Comparison of ENCODE assay signal across 9 mouse cellular contexts in genomic region chr1:135918644-135919407, GRCm38 (mm10). TPM values are rescaled to one million over a fixed set of nuclear protein-coding genes. Genes with fewer than 3 reads are reported as not detected.
DNase-seq lines count a peak whose midpoint lies in the region; ATAC-seq and TF ChIP-seq lines count a peak whose summit lies in the region.
"Had no signal": no experiment of that assay in that cellular context is flagged by ENCODE, and none has a peak within 500 bp of the region (broad histone marks: within the 10 kb centered on the region; RNA-seq: fewer than 3 reads in every experiment).

Pkp1 (minus strand) TSS chr1:135919207.

- H3K9ac ChIP-seq in heart, embryonic 15.5 days, result no peak within 1 kb of the TSS; the same call in 1 of the 2 replicates
- H3K9ac ChIP-seq in heart, adult 2 months (ENCODE audit: low read depth, low read length), result no peak within 1 kb of the TSS
- peak within 1 kb of the TSS; percentile 4; the same call in 1 of the 2 replicates for H3K9ac ChIP-seq in ES-E14 (ENCODE audit: insufficient read depth, low read depth, low read length, poor library complexity, severe bottlenecking)
- no peak within 1 kb of the TSS; the same call in 1 of the 2 replicates for H3K9ac ChIP-seq in hindbrain, embryonic 13.5 days
- H3K9ac ChIP-seq in midbrain, embryonic 14.5 days (replicated peaks; ENCODE audit: low read length), result 0 out of 2 replicates have a peak within 1 kb of the TSS, but pooled peaks have one; percentile 6

- no peak for TF ChIP-seq POLR2A in heart, adult 2 months (IDR thresholded peaks at IDR 0.05; ENCODE audit: insufficient read depth, low read depth, low read length)

- TF ChIP-seq EP300 in heart, adult 2 months (IDR thresholded peaks at IDR 0.05; ENCODE audit: insufficient read depth, low read depth, low read length), result no peak

- H3K27me3 ChIP-seq in heart, embryonic 15.5 days, result peaks cover 94% of the 10 kb centered on the region
- H3K27me3 ChIP-seq in heart, adult 2 months (ENCODE audit: control insufficient read depth, insufficient read depth, low read length), result peaks cover 8% of the 10 kb centered on the region
- H3K27me3 ChIP-seq in hindbrain, embryonic 13.5 days, result peaks cover 87% of the 10 kb centered on the region
- peaks cover 52% of the 10 kb centered on the region for H3K27me3 ChIP-seq in midbrain, embryonic 14.5 days (ENCODE audit: control insufficient read depth, insufficient read depth, low read length)

- H3K27ac ChIP-seq in heart, embryonic 15.5 days, result no peak within 1 kb of the TSS
- no peak within 1 kb of the TSS for H3K27ac ChIP-seq in heart, adult 2 months
- H3K27ac ChIP-seq in ES-E14 (ENCODE audit: insufficient read depth, low read depth, low read length, poor library complexity, severe bottlenecking), result no peak within 1 kb of the TSS
- no peak within 1 kb of the TSS for H3K27ac ChIP-seq in hindbrain, embryonic 13.5 days
- H3K27ac ChIP-seq in midbrain, embryonic 14.5 days (replicated peaks; ENCODE audit: low read depth, low read length), result no peak within 1 kb of the TSS

- H3K9me3 ChIP-seq in heart, embryonic 15.5 days (replicated peaks), result no peaks in the 10 kb centered on the region
- H3K9me3 ChIP-seq in ES-E14 (ENCODE audit: control insufficient read depth, insufficient read depth, low read depth, low read length), result no peaks in the 10 kb centered on the region
- no peaks in the 10 kb centered on the region for H3K9me3 ChIP-seq in hindbrain, embryonic 13.5 days
- no peaks in the 10 kb centered on the region for H3K9me3 ChIP-seq in midbrain, embryonic 14.5 days (ENCODE audit: control insufficient read depth, low read length)
- H3K9me3 ChIP-seq: G1E had no signal

- no peak for TF ChIP-seq CTCF in heart, adult 2 months (IDR thresholded peaks at IDR 0.05)

- in situ Hi-C loops in ES-E14 (cut with MboI; ENCODE audit: low sequenced_read_pairs in 2 of 2, unreplicated experiment in 2 of 2), result no loop called here

- H3K4me1 ChIP-seq in heart, embryonic 15.5 days (replicated peaks), result peaks cover 10% of the 10 kb centered on the region
- H3K4me1 ChIP-seq in heart, adult 2 months (ENCODE audit: control insufficient read depth, insufficient read depth, low read length), result no peaks in the 10 kb centered on the region
- H3K4me1 ChIP-seq in ES-E14 (ENCODE audit: control insufficient read depth in 2 of 2, insufficient read depth in 2 of 2, low read length in 2 of 2, poor library complexity in 1 of 2), result no peaks in the 10 kb centered on the region; a peak in 1 of 4 replicates
- H3K4me1 ChIP-seq in hindbrain, embryonic 13.5 days (replicated peaks), result peaks cover 11% of the 10 kb centered on the region
- 0 out of 2 replicates have a peak, but pooled peaks cover 7% of the 10 kb centered on the region for H3K4me1 ChIP-seq in midbrain, embryonic 14.5 days (ENCODE audit: control insufficient read depth, insufficient read depth, low read length)

- WGBS in heart, embryonic 15.5 days, result under 1% methylated on average over 67 of the region's 67 CpGs
- WGBS in heart, adult 2 months, result 1% methylated on average over 60 of the region's 67 CpGs
- WGBS in hindbrain, embryonic 13.5 days, result 1% methylated on average over 67 of the region's 67 CpGs
- WGBS in midbrain, embryonic 14.5 days, result under 1% methylated on average over 67 of the region's 67 CpGs

- no peaks in the 10 kb centered on the region for H3K79me2 ChIP-seq in heart, adult 2 months (replicated peaks; ENCODE audit: control insufficient read depth, insufficient read depth, low read length)

- H3K4me2 ChIP-seq in heart, embryonic 15.5 days, result peak within 1 kb of the TSS; percentile 71
- peak within 1 kb of the TSS; percentile 50 for H3K4me2 ChIP-seq in hindbrain, embryonic 13.5 days
- peak within 1 kb of the TSS; percentile 46 for H3K4me2 ChIP-seq in midbrain, embryonic 14.5 days (ENCODE audit: low read length)

- no peak for DNase-seq in heart, adult 2 months
- no peak for DNase-seq in ES-E14 (ENCODE audit: low read depth, low spot score)
- peak; percentile 11 for DNase-seq in midbrain, embryonic 14.5 days
- no peak for DNase-seq in spleen, postnatal 4 days (ENCODE audit: low spot score in 2 of 2)
- DNase-seq in left cerebral cortex, adult 11 months (ENCODE audit: low spot score), result no peak
- no peak for DNase-seq in kidney, postnatal 36 days

- peak within 1 kb of the TSS; percentile 44 for H3K4me3 ChIP-seq in heart, embryonic 15.5 days
- H3K4me3 ChIP-seq in heart, adult 2 months, result no peak within 1 kb of the TSS
- peak within 1 kb of the TSS; percentile 60 to 62 for H3K4me3 ChIP-seq in ES-E14 (ENCODE audit: insufficient read depth in 1 of 2, low read depth in 1 of 2, low read length in 2 of 2, poor library complexity in 1 of 2, severe bottlenecking in 1 of 2)
- peak within 1 kb of the TSS; percentile 34 for H3K4me3 ChIP-seq in hindbrain, embryonic 13.5 days
- peak within 1 kb of the TSS; percentile 21 for H3K4me3 ChIP-seq in midbrain, embryonic 14.5 days (replicated peaks; ENCODE audit: low read depth, low read length)

- intact Hi-C loops in heart, adult 2 months (cut with DNase I), result no loop called here

- ATAC-seq in heart, embryonic 15.5 days (replicated peaks; ENCODE audit: insufficient number of reproducible peaks, insufficient read depth, low FRiP score, low read depth), result 0 out of 2 replicates have a peak, but pooled peaks have one; percentile 14
- no peak for ATAC-seq in hindbrain, embryonic 13.5 days (ENCODE audit: low FRiP score)
- ATAC-seq in midbrain, embryonic 14.5 days (ENCODE audit: low FRiP score, low TSS enrichment), result no peak

- no peaks in the 10 kb centered on the region for H3K36me3 ChIP-seq in heart, embryonic 15.5 days
- no peaks in the 10 kb centered on the region for H3K36me3 ChIP-seq in heart, adult 2 months (ENCODE audit: control insufficient read depth, insufficient read depth, low read length)
- H3K36me3 ChIP-seq in ES-E14 (ENCODE audit: control insufficient read depth, insufficient read depth, low read length, poor library complexity, severe bottlenecking), result no peaks in the 10 kb centered on the region
- no peaks in the 10 kb centered on the region for H3K36me3 ChIP-seq in hindbrain, embryonic 13.5 days
- H3K36me3 ChIP-seq in midbrain, embryonic 14.5 days (ENCODE audit: control insufficient read depth, insufficient read depth, low read length), result no peaks in the 10 kb centered on the region
- H3K36me3 ChIP-seq: G1E had no signal

TF ChIP-seq in ES-E14, 5 proteins besides CTCF, POLR2A, EP300 and RAD21:
- TF ChIP-seq CHD2 (IDR thresholded peaks at IDR 0.05; ENCODE audit: low read depth, low read length) (no peak), HCFC1 (IDR thresholded peaks at IDR 0.05; ENCODE audit: borderline replicate concordance, insufficient read depth, low read length) (no peak), MAFK (IDR thresholded peaks at IDR 0.05; ENCODE audit: insufficient read depth, low read depth, low read length) (no peak), ZC3H11A (IDR thresholded peaks at IDR 0.05; ENCODE audit: borderline replicate concordance, low read depth, low read length) (no peak), ZNF384 (IDR thresholded peaks at IDR 0.05; ENCODE audit: low read depth, low read length) (no peak)

RNA-seq across cellular contexts. Expression of gene Pkp1, which starts in this region (rescaled TPM):
- 0.31 and 1.4 TPM in 2 replicates for polyA plus RNA-seq in heart, embryonic 15.5 days (2015; fragmentation: Nextera tagmentation; extraction: Ambion mirVana)
- total RNA-seq in heart, adult 2 months (2021), result not detected
- 0.03 and 0.16 TPM in 2 replicates for polyA plus RNA-seq in heart, adult 2 months (2012; rRNA removed)
- 0.05 and 0.09 TPM in 2 replicates for total RNA-seq in ES-E14 (2012; rRNA removed)
- polyA plus RNA-seq in hindbrain, embryonic 13.5 days (2015; fragmentation: Nextera tagmentation; extraction: Ambion mirVana), result not detected in 2 replicates
- 0.04 TPM in 1 of 2 replicates, not detected in the other for polyA plus RNA-seq in midbrain, embryonic 14.5 days (2014; fragmentation: Nextera tagmentation; extraction: Ambion mirVana)
- polyA plus RNA-seq: G1E had no signal

Comparison
In these comparisons a context has a peak if more than half of its experiments do, and no peak if none do; other contexts are left out.
1. Peak in DNase-seq, H3K4me3 ChIP-seq, H3K9ac ChIP-seq and H3K4me2 ChIP-seq in midbrain, embryonic 14.5 days; RNA of the gene not detected or under 1 TPM.